Comparison of ENCODE assay signal across 29 mouse cellular contexts in the genomic region with DNA sequence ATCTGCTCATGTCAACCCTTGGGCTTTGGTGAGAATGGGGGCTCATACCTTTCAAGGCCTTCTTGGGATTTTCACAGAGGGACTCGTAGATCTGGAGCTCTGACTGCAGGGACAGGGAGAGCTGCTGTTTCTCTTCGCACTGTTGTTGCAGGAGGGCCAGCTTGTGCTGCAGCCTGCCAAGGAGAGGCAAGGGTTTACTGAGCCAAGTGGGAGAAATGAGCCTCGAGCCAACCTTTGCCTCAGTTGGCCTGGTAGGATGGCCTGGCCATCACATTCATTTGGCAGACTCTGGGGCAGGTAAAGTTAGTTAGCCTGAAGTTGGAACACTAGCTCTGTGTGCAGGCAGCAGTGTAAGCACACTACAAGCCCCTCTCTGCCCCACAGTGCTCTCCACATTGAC. TPM values are rescaled to one million over a fixed set of nuclear protein-coding genes. Genes with fewer than 3 reads are reported as not detected.
"Had no signal": no experiment of that assay in that cellular context is flagged by ENCODE, and none has a peak within 500 bp of the region (broad histone marks: within the 10 kb centered on the region; RNA-seq: fewer than 3 reads in every experiment).

No protein-coding gene starts in this region.

- H3K27ac ChIP-seq: kidney, postnatal 0 days; limb, embryonic 10.5 days; limb, embryonic 13.5 days; liver, embryonic 14.5 days; macrophage; midbrain, embryonic 12.5 days; midbrain, embryonic 15.5 days; neural tube, embryonic 12.5 days; neural tube, embryonic 15.5 days; stomach, embryonic 15.5 days had no signal

- H3K36me3 ChIP-seq: limb, embryonic 10.5 days; limb, embryonic 13.5 days; midbrain, embryonic 12.5 days; neural tube, embryonic 12.5 days; stomach, embryonic 15.5 days had no signal

- H3K4me1 ChIP-seq: limb, embryonic 10.5 days; limb, embryonic 13.5 days; midbrain, embryonic 12.5 days; midbrain, embryonic 15.5 days; neural tube, embryonic 12.5 days; neural tube, embryonic 15.5 days; stomach, embryonic 15.5 days had no signal

- H3K4me3 ChIP-seq: limb, embryonic 10.5 days; limb, embryonic 13.5 days; midbrain, embryonic 12.5 days; midbrain, embryonic 15.5 days; neural tube, embryonic 12.5 days; neural tube, embryonic 15.5 days; stomach, embryonic 15.5 days had no signal

- DNase-seq: kidney, postnatal 25 days; layer of hippocampus, postnatal 36 days; liver; liver, postnatal 0 days; lung, embryonic 14.5 days; right cerebral cortex, adult 18-20 months; right cerebral cortex, postnatal 25 days; spleen, adult 18-20 months; thymus, adult 18-20 months; thymus, postnatal 36 days had no signal

- H3K27me3 ChIP-seq: limb, embryonic 13.5 days; midbrain, embryonic 12.5 days; midbrain, embryonic 15.5 days; neural tube, embryonic 12.5 days; neural tube, embryonic 15.5 days; stomach, embryonic 15.5 days had no signal

- H3K9me3 ChIP-seq: limb, embryonic 10.5 days; limb, embryonic 13.5 days; midbrain, embryonic 12.5 days; midbrain, embryonic 15.5 days; neural tube, embryonic 12.5 days; neural tube, embryonic 15.5 days; stomach, embryonic 15.5 days had no signal

RNA-seq across cellular contexts. Expression of a gene that starts 24.6 kb away (rescaled TPM):
- total RNA-seq: layer of hippocampus, adult 8-10 months; layer of hippocampus, postnatal 10 days; layer of hippocampus, postnatal 36 days; left cerebral cortex, adult 8-10 months; left cerebral cortex, postnatal 14 days; megakaryocyte, adult 5-6 weeks had no signal
- polyA plus RNA-seq: kidney, embryonic 14.5 days; kidney, postnatal 0 days; limb, embryonic 10.5 days; limb, embryonic 13.5 days; liver, embryonic 14.5 days; liver, postnatal 0 days; lung, embryonic 14.5 days; lung, postnatal 0 days; macrophage; midbrain, embryonic 12.5 days; midbrain, embryonic 15.5 days; neural tube, embryonic 12.5 days; neural tube, embryonic 15.5 days; stomach, embryonic 15.5 days; testis, adult 2 months; urinary bladder, adult 2 months had no signal
